Mouse (Mus musculus) heart, embryonic 12.5 days (tissue): ENCODE measurements around the gene Pdlim4. TPM values are rescaled to one million over a fixed set of nuclear protein-coding genes. Genes with fewer than 3 reads are reported as not detected.

Source experiments
- ATAC-seq: fragments of 200-750 bp; cut with Nextera tagmentation; 2 replicates; pipeline ENCODE4 v1.8.0; 2017; ENCODE audit warnings: moderate TSS enrichment, moderate library complexity; ENCODE audit not compliant: insufficient number of reproducible peaks, low FRiP score
- H3K27ac ChIP-seq: fragments of 300-500 bp; sonication (generic); 2 replicates; pipeline ENCODE4 v1.5.1; 2016; ENCODE audit warnings: mild to moderate bottlenecking, moderate library complexity; ENCODE audit not compliant: poor library complexity, severe bottlenecking
- H3K27me3 ChIP-seq: fragments of 300-500 bp; sonication (generic); replicated peaks from 2 replicates; pipeline ENCODE4 v1.6.1; 2016; ENCODE audit warnings: mild to moderate bottlenecking, moderate library complexity
- H3K36me3 ChIP-seq: fragments of 300-500 bp; sonication (generic); 2 replicates; pipeline ENCODE4 v1.6.1; 2016; ENCODE audit warnings: mild to moderate bottlenecking, moderate library complexity
- H3K4me1 ChIP-seq: fragments of 300-500 bp; sonication (generic); replicated peaks from 2 replicates; pipeline ENCODE4 v1.6.1; 2016; ENCODE audit warnings: mild to moderate bottlenecking
- H3K4me2 ChIP-seq: fragments of 300-500 bp; sonication (generic); 2 replicates; pipeline ENCODE4 v1.6.1; 2016; ENCODE audit warnings: mild to moderate bottlenecking, moderate library complexity
- H3K4me3 ChIP-seq: fragments of 300-500 bp; sonication (generic); 2 replicates; pipeline ENCODE4 v1.5.1; 2016; ENCODE audit warnings: mild to moderate bottlenecking
- H3K9ac ChIP-seq: fragments of 300-500 bp; sonication (generic); 2 replicates; pipeline ENCODE4 v1.6.1; 2016; ENCODE audit warnings: mild to moderate bottlenecking, moderate library complexity
- H3K9me3 ChIP-seq: fragments of 300-500 bp; sonication (generic); replicated peaks from 2 replicates; pipeline ENCODE4 v1.6.1; 2016; ENCODE audit warnings: mild to moderate bottlenecking, moderate library complexity
- WGBS: fragments of 180-500 bp; shearing (Covaris S2); methylation state at CpG from one replicate; pipeline ENCODE4 v1.1.7; 2016; 5-methylcytosine and 5-hydroxymethylcytosine counted together
- polyA plus RNA-seq: library from polyadenylated mRNA; unstranded; fragments of >200 nt; fragmentation: Nextera tagmentation; extraction: Ambion mirVana; gene quantifications from 2 replicates; pipeline ENCODE4 v1.2.1, GENCODE M21; 2016

Pdlim4 gene
- polyA plus RNA-seq, 1 experiment from 2014 or later = 7.1 TPM

DNA sequence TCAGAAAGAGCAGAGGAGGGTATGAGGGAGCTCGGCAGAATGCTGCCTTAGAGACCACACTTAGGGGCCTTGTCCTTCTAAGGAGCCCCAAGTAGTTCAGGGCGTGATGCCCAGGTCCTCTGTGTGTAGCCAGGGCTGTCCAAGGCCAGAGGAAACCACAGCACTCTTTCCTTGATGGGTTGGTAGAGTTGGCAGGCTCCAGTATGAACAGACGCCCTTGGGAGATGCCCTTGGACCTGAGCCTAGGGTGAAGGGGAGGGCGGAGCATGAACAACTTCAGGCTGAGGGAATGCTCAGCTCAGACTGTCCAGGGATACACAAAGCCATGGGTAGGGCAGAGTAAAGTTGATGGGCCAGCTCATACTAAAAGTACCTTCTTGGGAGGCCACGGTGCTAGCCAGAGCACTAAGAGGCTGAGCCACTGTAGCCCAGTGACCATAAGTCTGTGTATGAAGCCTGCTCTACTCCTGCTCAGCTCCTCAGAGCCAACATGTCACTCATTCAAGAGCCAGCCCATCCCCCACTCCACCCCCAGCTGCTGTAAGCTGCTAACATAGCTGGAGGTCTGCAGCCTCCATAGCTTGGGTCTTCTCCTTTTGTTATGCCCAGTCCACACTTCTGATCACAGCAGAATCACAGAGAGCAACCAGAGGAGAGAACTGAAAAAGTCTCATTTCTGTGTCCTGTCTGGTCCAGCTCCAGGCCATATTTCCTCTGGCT, 3.1 kb upstream of the Pdlim4 start:
- Histone ChIP-seq H3K9me3 (no peaks in the 10 kb centered on the region), H3K4me1 (peaks cover 37% of the 10 kb centered on the region), H3K4me2 (no peak overlapping the region), H3K27ac (no peak overlapping the region), H3K36me3 (no peaks in the 10 kb centered on the region), H3K27me3 (peaks cover 70% of the 10 kb centered on the region), H3K9ac (no peak overlapping the region), H3K4me3 (no peak overlapping the region)
- WGBS = 79% methylated on average over 5 of the region's 5 CpGs
- no peak for ATAC-seq

DNA sequence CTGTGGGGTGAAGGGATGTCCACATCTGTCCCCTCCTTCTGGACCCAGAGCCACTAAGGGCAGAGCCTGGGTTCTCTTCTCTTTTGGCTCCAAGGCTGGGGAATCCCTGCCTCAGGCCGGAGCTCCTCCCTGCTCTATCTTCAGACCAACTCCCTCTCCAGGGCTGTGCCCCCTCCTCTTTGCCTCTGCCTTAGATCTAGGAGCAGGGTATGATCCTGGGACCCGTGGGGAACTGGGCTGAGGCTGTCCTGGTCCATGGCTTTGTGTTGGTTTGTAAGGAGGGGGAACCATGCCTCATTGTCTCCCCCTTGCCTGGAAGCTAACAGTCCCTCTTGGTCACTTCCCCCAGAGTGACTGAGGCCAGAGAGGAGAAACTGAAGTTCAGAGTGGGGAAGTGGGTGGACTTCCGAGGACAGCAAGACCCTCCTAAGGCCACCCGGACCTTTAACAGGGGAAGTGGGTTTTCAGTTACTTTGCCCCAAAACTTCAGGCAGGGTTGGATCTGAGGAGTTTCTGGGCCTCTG, 756 bp downstream of the Pdlim4 start:
- ATAC-seq = no peak
- H3K27me3 ChIP-seq = peaks cover 77% of the 10 kb centered on the region
- peak overlapping the region; percentile 76 for H3K4me2 ChIP-seq
- peak overlapping the region; percentile 55; the same call in 1 of the 2 replicates for H3K4me3 ChIP-seq
- peaks cover 50% of the 10 kb centered on the region for H3K4me1 ChIP-seq
- H3K9me3 ChIP-seq = no peaks in the 10 kb centered on the region
- H3K27ac ChIP-seq = no peak overlapping the region
- H3K9ac ChIP-seq = no peak overlapping the region
- no peaks in the 10 kb centered on the region for H3K36me3 ChIP-seq
- WGBS = 31% methylated on average over 4 of the region's 4 CpGs

DNA sequence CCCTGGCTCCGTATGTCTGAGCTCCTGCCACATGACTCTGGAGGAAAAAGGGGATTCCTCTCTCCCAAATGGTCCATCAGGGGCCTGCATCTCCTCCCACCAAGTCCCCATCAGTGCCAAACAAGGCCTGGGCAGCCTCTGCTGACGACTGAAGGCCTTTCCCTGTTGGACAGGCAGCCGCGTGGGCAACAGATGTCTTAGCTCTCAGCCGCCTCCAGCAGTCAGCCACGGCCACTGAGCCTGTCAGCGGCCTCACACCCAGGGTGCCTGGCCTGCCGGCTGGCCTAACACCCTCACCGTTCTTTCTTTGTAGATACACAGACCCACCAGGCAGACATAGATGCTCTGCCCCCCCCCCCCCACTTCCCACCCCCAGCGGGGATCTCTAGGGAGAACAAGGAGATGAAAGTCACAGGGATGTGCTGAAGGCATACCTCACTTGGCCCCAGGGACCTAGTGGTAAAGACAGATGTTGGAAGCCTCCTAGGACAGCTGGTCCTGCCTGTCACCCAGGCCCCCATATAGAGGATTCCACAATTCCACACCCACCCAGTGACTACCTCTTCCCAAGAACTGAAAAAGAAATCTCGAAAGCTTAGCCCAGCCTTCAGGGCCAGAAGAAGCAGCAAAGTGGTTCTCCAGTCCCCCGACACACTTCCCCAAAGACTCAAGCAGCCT, 1.4 kb downstream of the Pdlim4 start:
- H3K4me1 ChIP-seq = peaks cover 46% of the 10 kb centered on the region

DNA sequence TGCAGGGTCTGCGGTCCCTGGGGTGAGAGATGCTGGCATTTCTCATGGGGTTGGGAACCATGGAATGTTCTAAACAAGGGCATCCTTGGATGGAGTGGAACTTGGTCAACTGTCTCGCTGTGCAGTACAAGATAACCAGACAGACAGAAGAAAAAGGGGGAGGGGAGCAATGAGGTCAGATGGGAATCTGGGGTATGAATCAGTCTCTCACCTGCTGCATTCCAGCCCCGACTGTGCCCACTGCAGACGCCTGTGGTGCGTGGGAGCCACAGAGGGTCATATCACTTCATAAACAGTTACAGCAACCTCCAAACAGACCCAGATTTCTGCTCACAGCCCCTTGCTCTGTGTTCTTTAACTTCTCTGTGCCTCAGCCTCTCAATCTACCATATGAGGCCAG, 2.4 kb downstream of the Pdlim4 start:
- Histone ChIP-seq H3K36me3 (no peaks in the 10 kb centered on the region), H3K4me3 (no peak overlapping the region), H3K9ac (no peak overlapping the region), H3K27me3 (peaks cover 73% of the 10 kb centered on the region), H3K9me3 (no peaks in the 10 kb centered on the region), H3K27ac (no peak overlapping the region), H3K4me2 (no peak overlapping the region), H3K4me1 (peaks cover 46% of the 10 kb centered on the region)
- WGBS = 64% methylated on average over 5 of the region's 5 CpGs
- ATAC-seq = no peak

More for the DNA sequence above, 1.4 kb downstream of the Pdlim4 start:
- 24% methylated on average over 12 of the region's 12 CpGs for whole genome bisulfite sequencing
- no peak overlapping the region for H3K27ac ChIP-seq
- peak overlapping the region; percentile 76; the same call in 1 of the 2 replicates for H3K4me2 ChIP-seq
- H3K9me3 ChIP-seq = no peaks in the 10 kb centered on the region
- H3K4me3 ChIP-seq = no peak overlapping the region
- peaks cover 79% of the 10 kb centered on the region for H3K27me3 ChIP-seq
- H3K9ac ChIP-seq = 0 out of 2 replicates have a peak overlapping the region, but pooled peaks have one; percentile 35
- no peak for ATAC-seq
- no peaks in the 10 kb centered on the region for H3K36me3 ChIP-seq

DNA sequence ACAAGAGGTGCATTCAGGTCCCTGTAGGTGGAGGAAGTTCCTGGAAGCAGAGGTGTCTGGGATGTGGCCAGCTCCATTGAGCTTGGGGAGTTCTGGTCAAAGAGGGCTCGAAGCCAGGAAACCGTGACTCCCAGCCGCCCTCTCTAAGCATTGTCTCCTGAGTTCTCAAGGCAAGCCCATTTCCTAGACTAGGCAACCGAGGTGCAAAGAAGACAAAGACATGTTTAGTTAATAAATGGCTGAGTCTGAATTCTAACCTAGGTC, 3.0 kb downstream of the Pdlim4 start:
- Histone ChIP-seq H3K36me3 (no peaks in the 10 kb centered on the region), H3K27me3 (peaks cover 73% of the 10 kb centered on the region), H3K4me1 (peaks cover 46% of the 10 kb centered on the region), H3K27ac (no peak overlapping the region), H3K9me3 (no peaks in the 10 kb centered on the region), H3K4me2 (no peak overlapping the region), H3K4me3 (no peak overlapping the region), H3K9ac (no peak overlapping the region)
- ATAC-seq = no peak
- WGBS = 84% methylated on average over 4 of the region's 4 CpGs

DNA sequence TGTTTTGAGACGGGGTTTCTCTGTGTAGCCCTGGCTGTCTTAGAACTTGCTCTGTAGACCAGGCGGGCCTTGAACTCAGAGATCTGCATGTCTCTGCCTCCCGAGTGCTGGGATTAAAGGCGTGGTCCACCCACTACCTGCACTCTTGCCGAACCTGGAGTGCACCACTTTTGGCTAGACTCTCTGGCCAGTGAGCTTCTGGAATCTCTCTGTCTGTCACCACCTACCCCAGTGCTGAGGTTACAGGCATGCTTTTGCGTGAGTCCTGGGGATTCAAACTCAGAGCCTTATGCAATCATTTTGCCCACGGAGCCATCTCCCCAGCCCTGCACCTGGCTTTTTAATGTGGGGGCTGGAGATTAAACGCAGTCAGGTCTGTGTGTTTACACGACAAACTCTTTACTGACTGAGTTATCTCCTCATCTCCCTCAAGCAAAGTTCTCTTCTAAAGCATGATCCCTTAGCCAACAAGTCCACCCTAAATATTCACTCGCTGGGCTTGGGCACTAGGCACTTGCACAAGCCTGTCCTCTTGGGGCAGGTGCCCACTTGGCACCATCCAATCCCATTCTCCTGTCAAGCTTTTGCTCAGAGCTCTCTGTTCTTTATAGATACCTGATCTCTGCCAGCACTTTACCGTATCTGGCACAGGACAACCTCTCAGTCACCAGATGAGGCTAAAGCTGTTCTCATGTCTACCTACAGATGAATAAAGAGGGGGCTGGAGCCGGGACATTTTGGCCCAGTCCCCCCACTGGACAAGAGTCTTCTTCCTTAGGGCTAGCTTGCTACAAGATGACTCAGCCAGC, 3.5 kb downstream of the Pdlim4 start:
- H3K4me1 ChIP-seq = peaks cover 49% of the 10 kb centered on the region
- H3K9me3 ChIP-seq = no peaks in the 10 kb centered on the region
- peaks cover 70% of the 10 kb centered on the region for H3K27me3 ChIP-seq
- no peak overlapping the region for H3K4me2 ChIP-seq
- H3K4me3 ChIP-seq = no peak overlapping the region
- no peak overlapping the region for H3K27ac ChIP-seq
- 76% methylated on average over 12 of the region's 12 CpGs for WGBS
- no peak overlapping the region for H3K9ac ChIP-seq
- no peaks in the 10 kb centered on the region for H3K36me3 ChIP-seq
- no peak for ATAC-seq

DNA sequence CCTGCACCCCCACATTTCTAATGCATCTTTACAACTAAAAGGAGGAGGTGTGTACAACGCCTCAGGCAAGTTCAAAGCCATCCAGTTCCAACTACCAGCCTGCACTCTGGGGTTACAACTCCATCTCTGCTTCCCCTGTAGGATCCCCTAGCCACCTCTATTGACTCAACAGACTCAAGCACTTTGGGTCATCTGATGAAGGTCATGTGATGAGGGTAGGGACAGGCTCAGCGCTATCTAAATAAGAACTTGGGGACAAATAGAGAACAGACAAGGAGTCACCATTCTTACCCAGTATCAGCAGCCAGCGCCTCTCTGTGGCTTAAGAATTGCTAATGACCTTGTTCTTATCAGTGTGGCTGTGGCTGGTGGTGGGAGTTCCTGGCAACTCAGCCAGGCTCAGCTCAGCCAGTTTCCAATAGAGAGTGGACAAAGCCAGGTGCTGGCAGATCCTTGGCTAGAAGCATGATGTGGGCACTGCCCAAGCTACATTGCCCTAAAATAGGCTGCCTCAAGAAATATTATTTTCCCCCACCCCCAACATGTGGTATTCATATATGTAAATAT, 4.3 kb downstream of the Pdlim4 start:
- no peak overlapping the region for H3K4me2 ChIP-seq
- H3K36me3 ChIP-seq = no peaks in the 10 kb centered on the region
- H3K27me3 ChIP-seq = peaks cover 66% of the 10 kb centered on the region
- H3K9me3 ChIP-seq = no peaks in the 10 kb centered on the region
- 49% methylated on average over 3 of the region's 3 CpGs for WGBS
- no peak overlapping the region for H3K27ac ChIP-seq
- ATAC-seq = no peak
- peaks cover 57% of the 10 kb centered on the region for H3K4me1 ChIP-seq
- H3K4me3 ChIP-seq = no peak overlapping the region
- H3K9ac ChIP-seq = no peak overlapping the region

DNA sequence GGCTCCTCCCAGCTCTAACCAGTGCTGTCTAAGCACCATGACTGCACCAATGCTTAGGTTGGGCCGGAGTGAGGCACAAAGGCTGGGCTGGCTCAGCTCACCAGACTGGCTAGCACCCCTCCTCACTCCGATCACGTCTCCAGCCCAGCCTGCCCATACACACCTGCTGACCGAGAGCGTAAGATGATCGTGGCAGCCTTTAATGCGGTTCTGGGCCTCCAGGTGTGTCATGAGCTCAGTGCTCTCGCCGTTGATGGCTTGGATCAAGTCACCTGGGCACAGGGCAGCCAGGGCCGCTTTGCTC, 5.4 kb downstream of the Pdlim4 start:
- Histone ChIP-seq H3K27ac (no peak overlapping the region), H3K9me3 (no peaks in the 10 kb centered on the region), H3K36me3 (no peaks in the 10 kb centered on the region), H3K4me2 (no peak overlapping the region), H3K4me3 (no peak overlapping the region), H3K4me1 (peaks cover 62% of the 10 kb centered on the region), H3K27me3 (peaks cover 65% of the 10 kb centered on the region), H3K9ac (no peak overlapping the region)
- 89% methylated on average over 10 of the region's 10 CpGs for WGBS
- ATAC-seq = no peak

DNA sequence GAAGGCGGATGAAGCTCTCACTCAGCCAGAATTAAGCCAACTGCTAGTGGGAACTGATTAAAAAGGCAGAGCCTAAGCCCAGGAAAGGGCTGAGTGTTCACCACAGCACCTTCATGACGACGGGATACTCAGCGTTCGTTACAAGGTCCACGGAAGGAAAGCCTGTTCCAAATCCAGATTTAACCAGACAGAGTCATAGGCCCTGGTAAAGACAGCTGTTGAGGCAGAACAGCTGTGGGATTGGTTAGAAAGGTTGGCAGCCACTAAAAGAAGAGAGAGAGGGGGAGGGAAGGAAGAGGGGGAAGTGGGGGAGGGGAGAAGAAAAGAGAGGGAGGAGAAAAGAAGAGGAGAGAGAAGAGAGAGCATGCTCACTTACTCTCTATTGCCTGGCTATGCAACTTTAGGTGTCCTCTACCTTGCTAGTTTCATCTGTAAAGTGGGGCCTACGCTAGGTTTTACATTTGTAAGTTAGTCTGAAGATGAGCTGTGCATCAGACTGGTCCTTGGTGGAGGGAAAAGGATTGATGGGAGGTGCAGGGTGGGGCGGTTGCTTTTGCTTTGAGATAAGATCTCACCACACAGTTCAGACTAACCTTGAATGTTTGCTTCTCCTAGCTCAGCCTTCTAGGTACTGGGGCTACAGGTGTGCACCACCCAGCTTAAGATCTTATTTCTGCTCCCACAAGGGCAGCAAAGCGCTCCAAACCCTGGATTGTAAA, 5.9 kb downstream of the Pdlim4 start:
- no peaks in the 10 kb centered on the region for H3K9me3 ChIP-seq
- H3K27ac ChIP-seq = no peak overlapping the region
- peaks cover 64% of the 10 kb centered on the region for H3K27me3 ChIP-seq
- no peaks in the 10 kb centered on the region for H3K36me3 ChIP-seq
- ATAC-seq = no peak
- H3K4me3 ChIP-seq = no peak overlapping the region
- H3K9ac ChIP-seq = no peak overlapping the region
- H3K4me2 ChIP-seq = no peak overlapping the region
- 76% methylated on average over 9 of the region's 9 CpGs for WGBS
- H3K4me1 ChIP-seq = peaks cover 65% of the 10 kb centered on the region

DNA sequence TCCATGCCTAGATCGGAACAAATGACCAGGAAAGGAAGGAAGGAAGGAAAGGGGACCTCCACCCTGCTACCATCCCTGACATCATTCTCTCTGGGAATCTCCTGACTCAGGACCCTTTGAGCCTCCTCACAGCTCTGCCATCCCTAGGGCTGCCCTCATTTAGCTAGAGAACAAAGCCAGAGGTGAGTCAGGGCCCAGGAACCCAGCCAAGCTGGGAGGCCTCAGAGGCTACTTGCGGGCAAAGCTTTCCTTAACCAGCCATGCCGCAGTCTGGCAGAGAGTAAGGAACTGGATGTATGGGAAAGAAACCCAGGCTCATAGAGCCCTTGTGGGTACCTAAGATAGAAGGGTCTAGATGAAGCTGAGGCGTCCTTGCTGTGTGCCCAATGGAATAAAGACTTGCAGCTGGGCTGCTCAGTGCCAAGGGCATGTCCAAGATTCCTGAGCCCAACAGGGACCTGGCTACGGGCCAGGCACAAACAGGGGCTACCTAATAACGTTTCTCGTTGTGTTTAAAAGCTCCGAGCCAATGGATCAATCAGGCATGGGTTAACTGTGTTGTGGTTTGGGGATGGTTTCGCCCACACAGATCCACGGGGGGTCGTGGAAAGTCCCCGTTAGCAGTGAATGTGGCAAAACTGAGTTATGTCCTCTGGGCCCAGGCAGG, 6.6 kb downstream of the Pdlim4 start:
- WGBS = 81% methylated on average over 12 of the region's 12 CpGs
- peaks cover 59% of the 10 kb centered on the region for H3K4me1 ChIP-seq
- H3K27me3 ChIP-seq = peaks cover 57% of the 10 kb centered on the region
- H3K4me2 ChIP-seq = no peak overlapping the region
- no peaks in the 10 kb centered on the region for H3K36me3 ChIP-seq
- H3K9me3 ChIP-seq = no peaks in the 10 kb centered on the region
- no peak overlapping the region for H3K27ac ChIP-seq
- no peak overlapping the region for H3K4me3 ChIP-seq
- H3K9ac ChIP-seq = no peak overlapping the region
- peak; percentile 16; the same call in 1 of the 2 replicates for ATAC-seq
